Mouse (Mus musculus) megakaryocyte, embryonic 14.5 days (primary cell): ENCODE measurements at regions not wholly inside any gene's neighbourhood (a gene's known extent, or its start where the extent isn't known, plus 50 kb on each side); places are given as distances from the start of the nearest gene placed in this dataset.

Experiments
- FLI1 ChIP-seq: IDR thresholded peaks from 2 replicates; pipeline ENCODE4 v1.6.1; 2012; ENCODE audit warnings: low read length, inconsistent platforms, mixed read lengths
- GATA1 ChIP-seq: IDR thresholded peaks from 3 replicates; pipeline ENCODE4 v1.6.1; 2012; ENCODE audit warnings: mixed read lengths, low read length, inconsistent platforms, borderline replicate concordance

GRCm38 (mm10) chr11:7530482-7531148 lies 316.9 kb upstream of the Igfbp3 start:
- TF ChIP-seq FLI1, result no peak
- TF ChIP-seq GATA1, result no peak
